Mouse (Mus musculus) ES-E14 (cell line): ENCODE measurements at regions not wholly inside any gene's neighbourhood (a gene's known extent, or its start where the extent isn't known, plus 50 kb on each side); places are given as distances from the start of the nearest gene placed in this dataset.

Experiments
- DNase-seq: peaks from one replicate; pipeline ENCODE4 v3.0.0-alpha.2; 2013; ENCODE audit warnings: low read depth, low spot score
- H3K27ac ChIP-seq: 2 replicates; pipeline ENCODE4 v1.5.1; 2012; ENCODE audit warnings: low read depth, mild to moderate bottlenecking, low read length, moderate library complexity, mixed read lengths; ENCODE audit not compliant: poor library complexity, insufficient read depth, severe bottlenecking
- H3K36me3 ChIP-seq: 2 replicates; pipeline ENCODE4 v1.6.1; 2012; ENCODE audit warnings: mild to moderate bottlenecking, low read length, moderate library complexity, mixed read lengths; ENCODE audit not compliant: control insufficient read depth, poor library complexity, insufficient read depth, severe bottlenecking
- H3K4me1 ChIP-seq, 2 experiments: fragments of 150-350 bp in 1 of 2; sonication (generic) in 1 of 2; 2 replicates each; pipeline ENCODE4 v1.6.1; 2012; ENCODE audit warnings: low read length in 2 of 2, mild to moderate bottlenecking in 1 of 2, mixed read lengths in 1 of 2; ENCODE audit not compliant: control insufficient read depth in 2 of 2, insufficient read depth in 2 of 2, poor library complexity in 1 of 2
- H3K4me3 ChIP-seq, 2 experiments: fragments of 150-350 bp in 1 of 2; sonication (generic) in 1 of 2; 2 replicates each; pipeline ENCODE4 v1.5.1; 2012; ENCODE audit warnings: low read length in 2 of 2, low read depth in 1 of 2, mild to moderate bottlenecking in 1 of 2, mixed read lengths in 1 of 2; ENCODE audit not compliant: insufficient read depth in 1 of 2, poor library complexity in 1 of 2, severe bottlenecking in 1 of 2
- H3K9ac ChIP-seq: 2 replicates; pipeline ENCODE4 v1.6.1; 2012; ENCODE audit warnings: low read depth, mild to moderate bottlenecking, low read length, mixed read lengths; ENCODE audit not compliant: poor library complexity, insufficient read depth, severe bottlenecking
- H3K9me3 ChIP-seq: fragments of 150-350 bp; sonication (generic); 2 replicates; pipeline ENCODE4 v1.6.1; 2012; ENCODE audit warnings: low read depth, mild to moderate bottlenecking, low read length; ENCODE audit not compliant: control insufficient read depth, insufficient read depth
- CHD2 ChIP-seq: IDR thresholded peaks from 2 replicates; pipeline ENCODE4 v1.6.1; 2014; ENCODE audit warnings: mild to moderate bottlenecking, low read depth, low read length, inconsistent platforms
- HCFC1 ChIP-seq: IDR thresholded peaks from 2 replicates; pipeline ENCODE4 v1.6.1; 2012; ENCODE audit warnings: low read length, inconsistent platforms, borderline replicate concordance; ENCODE audit not compliant: insufficient read depth
- MAFK ChIP-seq: IDR thresholded peaks from 2 replicates; pipeline ENCODE4 v1.6.1; 2014; ENCODE audit warnings: mild to moderate bottlenecking, low read depth, low read length, inconsistent platforms; ENCODE audit not compliant: insufficient read depth
- ZC3H11A ChIP-seq: IDR thresholded peaks from 2 replicates; pipeline ENCODE4 v1.6.1; 2012; ENCODE audit warnings: low read depth, mild to moderate bottlenecking, inconsistent platforms, low read length, borderline replicate concordance
- ZNF384 ChIP-seq: IDR thresholded peaks from 2 replicates; pipeline ENCODE4 v1.6.1; 2012; ENCODE audit warnings: low read depth, low read length, inconsistent platforms
- in situ Hi-C, 2 experiments: fragments of 600-800 bp; cut with MboI; formaldehyde crosslinking; loops; one replicate each; pipeline ENCODE4 v1.15.1; 2025; ENCODE audit warnings: low sequenced_read_pairs in 2 of 2, inconsistent platforms in 1 of 2; ENCODE audit not compliant: unreplicated experiment in 2 of 2

DNA sequence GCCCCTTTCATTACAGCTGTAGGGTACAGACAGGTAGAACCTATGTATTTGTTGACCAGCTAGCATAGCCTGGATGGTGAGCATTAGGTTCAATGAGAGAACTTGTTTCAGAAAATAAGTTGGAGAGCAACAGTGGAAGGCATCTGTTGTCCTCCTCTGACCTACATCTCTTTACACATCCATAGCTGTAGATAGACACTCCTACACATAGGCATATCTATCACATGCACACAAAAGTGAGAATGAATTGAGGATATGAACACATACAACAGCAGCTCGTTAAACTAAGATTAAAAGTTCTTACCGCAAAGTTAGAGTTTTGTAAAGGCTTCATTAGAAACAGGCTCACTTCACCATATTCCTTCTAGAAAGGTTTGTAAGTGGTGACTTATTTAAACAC, 198.1 kb downstream of the Col12a1 start:
- H3K9me3 ChIP-seq, result no peaks in the 10 kb centered on the region
- TF ChIP-seq ZNF384 (no peak), HCFC1 (no peak), MAFK (no peak), CHD2 (no peak), ZC3H11A (no peak)
- in situ Hi-C loops, result no loop called here
- no peaks in the 10 kb centered on the region for H3K4me1 ChIP-seq
- DNase-seq, result no peak
- no peaks in the 10 kb centered on the region for H3K36me3 ChIP-seq
- H3K9ac ChIP-seq, result no peak overlapping the region
- no peak overlapping the region for H3K27ac ChIP-seq
- no peak overlapping the region for H3K4me3 ChIP-seq

GRCm38 (mm10) chr9:79523054-79523453, 195.6 kb downstream of the Col12a1 start:
- no peak for DNase-seq
- H3K4me3 ChIP-seq, result no peak overlapping the region
- no peaks in the 10 kb centered on the region for H3K4me1 ChIP-seq
- in situ Hi-C loops, result no loop called here
- H3K36me3 ChIP-seq, result no peaks in the 10 kb centered on the region
- H3K27ac ChIP-seq, result no peak overlapping the region
- H3K9me3 ChIP-seq, result no peaks in the 10 kb centered on the region
- TF ChIP-seq MAFK, result no peak
- TF ChIP-seq ZNF384, result no peak
- TF ChIP-seq HCFC1, result no peak
- no peak for TF ChIP-seq ZC3H11A
- TF ChIP-seq CHD2, result no peak
- H3K9ac ChIP-seq, result no peak overlapping the region

- no peak overlapping the region for H3K4me3 ChIP-seq
- no peaks in the 10 kb centered on the region for H3K9me3 ChIP-seq
- H3K36me3 ChIP-seq, result no peaks in the 10 kb centered on the region
- H3K27ac ChIP-seq, result no peak overlapping the region
- no peak for TF ChIP-seq ZNF384
- no peak for TF ChIP-seq HCFC1
- no peak for TF ChIP-seq CHD2
- TF ChIP-seq ZC3H11A, result no peak
- TF ChIP-seq MAFK, result no peak
- DNase-seq, result no peak
- no peak overlapping the region for H3K9ac ChIP-seq
- H3K4me1 ChIP-seq, result no peaks in the 10 kb centered on the region
- in situ Hi-C loops, result no loop called here
Measured at GRCm38 (mm10) chr9:79525000-79525399, 193.6 kb downstream of the Col12a1 start.

- Histone ChIP-seq H3K9ac (no peak overlapping the region), H3K27ac (no peak overlapping the region), H3K4me1 (no peaks in the 10 kb centered on the region), H3K36me3 (no peaks in the 10 kb centered on the region), H3K4me3 (no peak overlapping the region), H3K9me3 (no peaks in the 10 kb centered on the region)
- in situ Hi-C loops, result no loop called here
- TF ChIP-seq ZC3H11A, result no peak
- no peak for TF ChIP-seq CHD2
- no peak for TF ChIP-seq HCFC1
- no peak for TF ChIP-seq ZNF384
- DNase-seq, result no peak
Measured at GRCm38 (mm10) chr9:79526390-79526789, 192.2 kb downstream of the Col12a1 start.

GRCm38 (mm10) chr9:79527331-79527730, 191.3 kb downstream of the Col12a1 start:
- Histone ChIP-seq H3K9ac (no peak overlapping the region), H3K27ac (no peak overlapping the region), H3K4me3 (no peak overlapping the region), H3K9me3 (no peaks in the 10 kb centered on the region), H3K36me3 (no peaks in the 10 kb centered on the region), H3K4me1 (no peaks in the 10 kb centered on the region)
- DNase-seq, result no peak
- no peak for TF ChIP-seq MAFK
- no peak for TF ChIP-seq ZNF384
- no peak for TF ChIP-seq HCFC1
- TF ChIP-seq CHD2, result no peak
- TF ChIP-seq ZC3H11A, result no peak
- in situ Hi-C loops, result no loop called here
